Mouse (Mus musculus): ENCODE results near the gene Cyp2d34.

GRCm38 (mm10) chr15:82656346-82656745, 35.6 kb upstream of the Cyp2d34 start:
- no peak for TF ChIP-seq GATA1 (IDR thresholded peaks at IDR 0.05; ENCODE audit: borderline replicate concordance, low read length)
- no peak for TF ChIP-seq FLI1 (IDR thresholded peaks at IDR 0.05; ENCODE audit: low read length)

Data from megakaryocyte, embryonic 14.5 days (primary cell).